Mouse (Mus musculus) small intestine, adult 10 weeks (tissue): ENCODE results near the gene Gatad1. TPM values are rescaled to one million over a fixed set of nuclear protein-coding genes. Genes with fewer than 3 reads are reported as not detected.

Source experiments
- polyA plus RNA-seq: library from polyadenylated mRNA; stranded (reverse); fragments of 350-450 nt; fragmentation: Illumina TruSeq; extraction: RNeasy Lipid Tissue Mini Kit (QIAGEN cat#74804); gene quantifications from one replicate; pipeline ENCODE4 v1.2.3, GENCODE M21; 2014; ENCODE audit warnings: low replicate concordance

The Gatad1 gene
- polyA plus RNA-seq = 108 TPM

GRCm38 (mm10) chr5:3657085-3657484 is at the start of gene Gatad1:
Gene Gatad1 (minus strand): TSS chr5:3657185.

GRCm38 (mm10) chr5:3650881-3651280 is 6.1 kb downstream of the Gatad1 start, which contains the start of gene Tmbim7:
Gene Tmbim7 (plus strand): TSS chr5:3651181.

DNA sequence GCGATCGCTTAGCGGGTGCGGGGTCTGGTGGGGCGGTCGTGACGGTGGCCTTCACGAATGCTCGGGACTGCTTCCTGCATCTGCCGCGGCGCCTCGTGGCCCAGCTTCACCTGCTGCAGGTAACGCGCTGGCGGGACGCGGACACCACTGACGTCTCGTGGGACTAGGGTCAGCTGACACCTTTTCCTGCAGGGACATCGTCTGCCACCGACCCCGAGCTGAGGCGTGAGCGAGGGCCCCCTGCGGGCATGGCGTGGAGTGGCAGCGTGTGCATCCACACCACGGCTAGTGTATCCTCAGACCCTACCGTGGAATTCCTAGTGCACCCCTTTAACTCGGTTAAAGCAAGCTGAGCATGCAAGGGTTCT is 60.6 kb downstream of the Gatad1 start, which contains the start of gene Rbm48:
Gene Rbm48 (minus strand): TSS at position 187 of the 368 bp plus-strand sequence.

GRCm38 (mm10) chr5:3595693-3596398 is 61.1 kb downstream of the Gatad1 start, which contains the start of gene Pex1:
Gene Pex1 (plus strand): TSS chr5:3596066.

Other genes starting within 250 kb of the Gatad1 start
- 42.9 TPM for gene Fam133b, start 113.4 kb downstream of the Gatad1 start, polyA plus RNA-seq
- 6.5 TPM for gene 1700109H08Rik, start 85.6 kb downstream of the Gatad1 start, polyA plus RNA-seq
- gene Pex1, start 61.1 kb downstream of the Gatad1 start, polyA plus RNA-seq = 34.7 TPM
- 14.7 TPM for gene Rbm48, start 60.6 kb downstream of the Gatad1 start, polyA plus RNA-seq
- not detected for gene Tmbim7, start 6.0 kb downstream of the Gatad1 start, polyA plus RNA-seq
- 59.3 TPM for gene Ankib1, start 145.7 kb upstream of the Gatad1 start, polyA plus RNA-seq
- 89.4 TPM for gene Krit1, start 146.0 kb upstream of the Gatad1 start, polyA plus RNA-seq
- not detected for gene Lrrd1, start 188.0 kb upstream of the Gatad1 start, polyA plus RNA-seq
- 17.7 TPM for gene Mterf1a, start 236.7 kb upstream of the Gatad1 start, polyA plus RNA-seq